Comparison of ENCODE assay signal across 8 mouse cellular contexts in the genomic region with DNA sequence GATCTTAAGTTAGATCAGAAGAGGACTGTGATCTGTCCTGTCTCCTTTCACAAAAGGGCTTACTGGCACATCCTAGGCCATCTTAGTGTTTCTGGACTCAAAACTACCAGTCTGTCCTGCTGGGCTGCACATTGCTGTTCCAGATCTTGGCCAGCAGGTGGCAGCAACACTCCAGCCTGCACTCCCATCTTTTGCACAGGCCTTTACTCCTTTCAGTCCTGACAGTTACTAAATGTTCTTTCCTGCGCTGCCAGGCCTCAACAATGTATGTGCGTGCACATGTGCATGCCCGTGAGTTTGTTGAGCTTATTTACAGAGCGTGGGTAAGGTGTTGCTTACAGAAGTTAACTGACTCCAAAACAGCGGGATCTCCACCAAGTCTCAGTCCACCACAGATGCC. TPM values are rescaled to one million over a fixed set of nuclear protein-coding genes. Genes with fewer than 3 reads are reported as not detected.
DNase-seq lines count a peak whose midpoint lies in the region; ATAC-seq and TF ChIP-seq lines count a peak whose summit lies in the region.

No protein-coding gene starts in this region.

- ATAC-seq in hindbrain, embryonic 16.5 days = peak; percentile 75
- ATAC-seq in megakaryocyte progenitor cell, adult 5-6 weeks (replicated peaks; ENCODE audit: poor library complexity) = peak; percentile 95

- no peak overlapping the region for H3K4me2 ChIP-seq in hindbrain, embryonic 16.5 days (ENCODE audit: low read length)

- peaks cover 8% of the 10 kb centered on the region; the same call in 1 of the 2 replicates for H3K36me3 ChIP-seq in hindbrain, embryonic 16.5 days (ENCODE audit: control insufficient read depth, insufficient read depth, low read length)

- H3K9me3 ChIP-seq in hindbrain, embryonic 16.5 days (ENCODE audit: control insufficient read depth, low read length) = no peaks in the 10 kb centered on the region

- H3K27ac ChIP-seq in hindbrain, embryonic 16.5 days (ENCODE audit: low read depth, low read length) = no peak overlapping the region
- H3K27ac ChIP-seq in left cerebral cortex, adult 2 months = no peak overlapping the region

- no peaks in the 10 kb centered on the region for H3K27me3 ChIP-seq in hindbrain, embryonic 16.5 days (replicated peaks; ENCODE audit: control insufficient read depth, insufficient read depth, low read length)

- no peak; the same call in none of the 2 replicates for TF ChIP-seq CTCF in left cerebral cortex, adult 2 months (IDR thresholded peaks at IDR 0.05)

- H3K9ac ChIP-seq in hindbrain, embryonic 16.5 days (ENCODE audit: low read depth, low read length) = no peak overlapping the region

- H3K4me3 ChIP-seq in hindbrain, embryonic 16.5 days (ENCODE audit: low read length) = no peak overlapping the region
- H3K4me3 ChIP-seq in left cerebral cortex, adult 2 months = no peak overlapping the region

- intact Hi-C loops in left cerebral cortex, adult 2 months (cut with DNase I) = loop anchor here (1.0 to 5.0 kb wide), 3 partner anchors 108 to 933 kb away; no protein-coding TSS in a partner anchor

- 29% methylated on average over 5 of the region's 5 CpGs for WGBS in hindbrain, embryonic 16.5 days

- peak; percentile 70 for DNase-seq in gastrocnemius, adult 18-20 months (ENCODE audit: low spot score)
- no peak for DNase-seq in gastrocnemius, postnatal 25 days
- DNase-seq in cerebellum, adult 9-11 months = peak; percentile 71
- peak; percentile 62 to 76 for DNase-seq in frontal cortex, postnatal 10 days (ENCODE audit: low spot score in 2 of 2)
- peak; percentile 76 to 86 for DNase-seq in left cerebral cortex, adult 2 months (ENCODE audit: extremely low spot score in 1 of 2, low spot score in 2 of 2)
- peak; percentile 59 for DNase-seq in spleen, adult 12 weeks (ENCODE audit: low spot score)

- H3K4me1 ChIP-seq in hindbrain, embryonic 16.5 days (ENCODE audit: control insufficient read depth, insufficient read depth, low read depth, low read length) = no peaks in the 10 kb centered on the region

RNA-seq across cellular contexts. Expression of gene Cpsf4l, which starts 6.1 kb away (rescaled TPM):
- total RNA-seq in gastrocnemius, adult 18-20 months (2021) = not detected
- not detected for total RNA-seq in gastrocnemius, postnatal 25 days (2021)
- 0.19 and 0.26 TPM in 2 replicates for polyA plus RNA-seq in hindbrain, embryonic 16.5 days (2015; fragmentation: Nextera tagmentation; extraction: Ambion mirVana)
- total RNA-seq in left cerebral cortex, adult 2 months (2021) = not detected
- total RNA-seq in megakaryocyte progenitor cell, adult 5-6 weeks (2015) = not detected in 2 replicates
- total RNA-seq in megakaryocyte progenitor cell, adult 5-6 weeks (2017) = not detected in 2 replicates

RNA-seq across cellular contexts. Expression of gene D11Wsu47e, which starts 19.5 kb away (rescaled TPM):
- total RNA-seq in gastrocnemius, adult 18-20 months (2021) = 1 to 10 TPM; 3.2 to 6.6 TPM
- 1 to 10 TPM; 4.6 TPM for total RNA-seq in gastrocnemius, postnatal 25 days (2021)
- 22.9 and 24.5 TPM in 2 replicates for polyA plus RNA-seq in hindbrain, embryonic 16.5 days (2015; fragmentation: Nextera tagmentation; extraction: Ambion mirVana)
- 10 to 100 TPM; 13.2 to 14.5 TPM for total RNA-seq in left cerebral cortex, adult 2 months (2021)
- 8.8 and 10.9 TPM in 2 replicates for total RNA-seq in megakaryocyte progenitor cell, adult 5-6 weeks (2015)
- 16.9 and 17.3 TPM in 2 replicates for total RNA-seq in megakaryocyte progenitor cell, adult 5-6 weeks (2017)

RNA-seq across cellular contexts. Expression of gene Fam104a, which starts 19.8 kb away (rescaled TPM):
- total RNA-seq in gastrocnemius, adult 18-20 months (2021) = 10 to 100 TPM; 32.7 to 34.4 TPM
- total RNA-seq in gastrocnemius, postnatal 25 days (2021) = 10 to 100 TPM; 24.7 to 25.4 TPM
- 39.1 and 42.2 TPM in 2 replicates for polyA plus RNA-seq in hindbrain, embryonic 16.5 days (2015; fragmentation: Nextera tagmentation; extraction: Ambion mirVana)
- 10 to 100 TPM; 31.2 to 31.4 TPM for total RNA-seq in left cerebral cortex, adult 2 months (2021)
- 12.3 and 13.7 TPM in 2 replicates for total RNA-seq in megakaryocyte progenitor cell, adult 5-6 weeks (2015)
- total RNA-seq in megakaryocyte progenitor cell, adult 5-6 weeks (2017) = 16.0 and 20.0 TPM in 2 replicates

RNA-seq across cellular contexts. Expression of gene Cdc42ep4, which starts 47.9 kb away (rescaled TPM):
- 1 to 10 TPM; 4.5 to 7.4 TPM for total RNA-seq in gastrocnemius, adult 18-20 months (2021)
- 1 to 10 TPM; 5.2 to 7.3 TPM for total RNA-seq in gastrocnemius, postnatal 25 days (2021)
- 72.2 and 80.1 TPM in 2 replicates for polyA plus RNA-seq in hindbrain, embryonic 16.5 days (2015; fragmentation: Nextera tagmentation; extraction: Ambion mirVana)
- total RNA-seq in left cerebral cortex, adult 2 months (2021) = 10 to 100 TPM; 25.6 to 28.8 TPM
- 10.0 and 10.3 TPM in 2 replicates for total RNA-seq in megakaryocyte progenitor cell, adult 5-6 weeks (2015)
- total RNA-seq in megakaryocyte progenitor cell, adult 5-6 weeks (2017) = 14.5 and 14.7 TPM in 2 replicates

RNA-seq across cellular contexts. Expression of gene Slc39a11, which starts 53.9 kb away (rescaled TPM):
- total RNA-seq in gastrocnemius, adult 18-20 months (2021) = 1 to 10 TPM; 1.5 to 2.4 TPM
- 1 to 10 TPM; 1.8 to 3.1 TPM for total RNA-seq in gastrocnemius, postnatal 25 days (2021)
- 37.1 and 40.1 TPM in 2 replicates for polyA plus RNA-seq in hindbrain, embryonic 16.5 days (2015; fragmentation: Nextera tagmentation; extraction: Ambion mirVana)
- total RNA-seq in left cerebral cortex, adult 2 months (2021) = 10 to 100 TPM; 12.4 to 13.3 TPM
- 25.6 and 30.9 TPM in 2 replicates for total RNA-seq in megakaryocyte progenitor cell, adult 5-6 weeks (2015)
- total RNA-seq in megakaryocyte progenitor cell, adult 5-6 weeks (2017) = 30.9 and 32.6 TPM in 2 replicates
